Mouse (Mus musculus): ENCODE data around the gene Med14. TPM values are rescaled to one million over a fixed set of nuclear protein-coding genes. Genes with fewer than 3 reads are reported as not detected.

Med14 gene
- total RNA-seq (2023) = 10 to 100 TPM; 45.5 to 46.5 TPM

DNA sequence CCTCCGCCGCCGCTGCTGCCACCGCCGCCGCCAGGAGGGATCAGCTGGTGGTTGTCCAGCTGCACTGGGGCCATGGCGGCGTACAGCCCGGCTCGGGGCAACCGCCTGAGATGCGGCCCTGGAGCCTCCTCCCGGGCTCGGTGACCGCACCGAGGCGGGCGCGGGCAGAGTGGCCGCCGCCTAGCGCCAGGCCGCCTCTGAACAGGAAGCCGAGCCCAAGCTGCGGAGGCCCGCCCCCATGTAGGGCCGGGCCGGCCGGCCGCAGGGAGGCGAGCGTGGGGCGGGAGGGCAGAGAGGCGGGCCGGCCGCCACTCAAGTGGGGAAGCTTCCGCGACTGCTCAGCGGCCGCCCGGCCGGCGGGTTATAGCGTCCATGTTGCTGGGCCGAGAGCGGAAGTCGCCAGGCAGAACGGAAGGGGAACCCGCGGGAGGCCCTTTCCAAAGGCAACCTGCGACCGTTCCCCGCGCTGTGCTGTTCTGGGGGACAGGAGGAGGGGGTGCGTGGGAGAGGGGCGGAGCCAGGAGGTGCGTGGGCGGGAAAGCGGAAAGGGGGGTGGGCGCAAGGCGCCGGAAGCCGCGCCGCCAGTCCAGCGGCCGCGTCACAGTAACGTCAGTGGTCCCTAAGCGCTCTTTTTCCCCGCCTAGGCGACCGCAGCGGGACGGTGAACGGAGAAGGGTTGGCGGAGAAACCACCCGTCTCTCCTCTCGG, at the start of gene Med14:
TSS of gene Med14 (minus strand) at position 448 of the 708 bp plus-strand sequence.

DNA sequence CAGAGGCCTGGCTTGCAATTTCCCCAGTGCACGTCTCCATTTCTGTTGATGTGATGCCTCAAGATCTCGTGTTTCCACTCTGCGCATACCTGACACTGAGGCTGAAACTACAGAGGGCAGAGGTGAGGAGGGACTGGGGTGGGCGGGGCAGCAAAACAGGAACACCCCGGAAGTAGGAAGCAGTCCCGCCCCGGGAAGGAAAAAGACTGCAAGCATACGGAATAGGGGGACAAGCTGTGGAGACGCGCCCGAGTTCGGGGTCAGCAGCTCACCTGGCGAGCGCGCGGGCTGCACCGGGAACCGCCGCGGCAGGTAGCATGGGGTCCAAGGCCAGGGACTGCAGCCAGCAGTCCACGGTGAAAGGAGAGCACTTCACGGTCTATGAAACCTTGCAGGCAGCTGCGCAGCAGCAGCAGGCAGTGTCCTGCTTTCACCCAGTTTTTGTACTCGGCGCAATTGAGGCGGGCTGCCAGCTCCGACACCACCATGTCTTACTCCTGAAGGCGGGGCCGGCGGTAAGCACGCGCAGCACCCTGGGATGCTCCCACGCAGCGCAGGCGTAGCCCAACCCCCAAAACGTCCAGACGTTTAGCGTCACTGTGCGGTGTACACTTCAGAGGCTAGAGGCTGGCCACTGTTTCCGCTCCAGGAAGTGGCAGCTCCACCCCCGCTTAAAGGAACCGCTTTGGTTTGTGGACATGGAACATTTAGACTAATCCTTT, 88.7 kb downstream of the Med14 start, which contains the start of gene 1810030O07Rik:
TSS of gene 1810030O07Rik (minus strand) at position 615 of the 722 bp plus-strand sequence.

Other genes starting within 250 kb of the Med14 start
- 10 to 100 TPM; 56.8 to 62.9 TPM for gene Atp6ap2, start 174.3 kb downstream of the Med14 start, total RNA-seq (2023)
- gene 1810030O07Rik, start 88.4 kb downstream of the Med14 start, total RNA-seq (2023) = 10 to 100 TPM; 22.3 to 32.4 TPM